Mouse (Mus musculus) small intestine, adult 2 months (tissue): ENCODE data around the gene Trappc10.

Source experiments
- CTCF ChIP-seq: fragments of 200-500 bp; IDR thresholded peaks from 2 replicates; pipeline ENCODE4 v1.5.1; 2012; ENCODE audit warnings: low read depth, mild to moderate bottlenecking, control low read depth, inconsistent platforms, low read length, moderate library complexity, mixed read lengths; ENCODE audit not compliant: insufficient replicate concordance, insufficient read length; ENCODE audit errors: extremely low read depth
- POLR2A ChIP-seq: fragments of 200-500 bp; IDR thresholded peaks from 2 replicates; pipeline ENCODE4 v1.6.1; 2012; ENCODE audit warnings: low read depth, mild to moderate bottlenecking, control low read depth, inconsistent platforms, low read length, moderate library complexity

DNA sequence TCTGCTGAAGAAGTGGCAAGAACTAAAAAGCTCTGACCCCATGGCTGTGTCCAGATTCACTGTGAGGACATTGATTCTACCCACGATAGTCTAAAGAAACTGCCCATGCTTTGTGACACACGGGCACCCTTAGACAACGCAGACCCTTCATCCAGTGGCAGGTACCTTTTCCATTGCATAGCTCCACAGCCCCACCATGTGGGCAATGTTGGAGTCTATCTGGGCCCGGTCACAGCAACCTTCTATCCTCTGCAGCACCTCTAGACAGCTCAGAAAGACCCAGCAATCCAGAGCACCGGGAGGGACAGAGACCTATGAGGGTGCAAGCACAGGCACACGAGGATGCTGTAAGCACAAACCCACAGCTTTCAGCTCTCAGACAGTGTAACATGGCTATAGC, 33.1 kb downstream of the Trappc10 start:
- peak; percentile 42; the same call in 1 of the 2 replicates for TF ChIP-seq CTCF
- TF ChIP-seq POLR2A, result no peak
